Mouse (Mus musculus): ENCODE data around the gene Lsm7. TPM values are rescaled to one million over a fixed set of nuclear protein-coding genes. Genes with fewer than 3 reads are reported as not detected.

Lsm7 gene
- polyA plus RNA-seq, 1 experiment from 2014 or later: 375 TPM

DNA sequence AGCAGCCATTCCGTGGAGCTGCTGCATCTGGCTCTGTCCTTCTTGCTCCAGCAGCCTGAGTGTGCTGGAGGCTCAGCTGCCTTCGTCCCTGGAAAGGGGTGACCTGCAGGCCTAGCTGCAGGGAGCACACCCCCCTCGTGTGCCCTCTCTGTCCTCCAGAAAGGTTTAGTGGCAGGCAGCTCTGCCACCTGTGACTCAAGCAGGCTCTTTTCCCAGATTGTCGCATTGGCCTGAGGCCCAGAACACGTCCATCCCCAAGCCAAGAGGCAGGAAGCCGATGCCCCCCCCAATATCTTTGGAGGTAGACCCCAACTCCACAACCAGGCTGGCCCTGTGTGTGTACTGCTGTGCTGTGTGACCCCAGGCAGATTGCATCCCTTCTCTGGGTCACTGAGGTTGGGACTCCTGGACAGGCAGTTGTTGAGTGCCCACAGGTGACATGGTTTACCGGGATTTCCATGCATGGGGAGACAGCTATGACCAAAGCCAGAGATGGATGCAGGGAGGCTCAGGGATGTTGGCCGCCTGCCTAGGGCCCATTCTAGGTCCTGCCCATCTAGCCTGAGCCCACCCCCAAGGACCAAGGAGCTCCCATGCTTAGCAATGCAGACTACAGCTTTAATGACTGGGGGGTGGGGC is 9.8 kb downstream of the Lsm7 start:
- 59% methylated on average over 8 of the region's 8 CpGs for WGBS
- H3K4me2 ChIP-seq (ENCODE audit: low read depth, severe bottlenecking): no peak overlapping the region
- no peak overlapping the region; the same call in 1 of the 2 replicates for H3K9ac ChIP-seq (ENCODE audit: low read length)
- H3K4me1 ChIP-seq (ENCODE audit: control insufficient read depth, insufficient read depth, low read length): peaks cover 10% of the 10 kb centered on the region; the same call in 1 of the 2 replicates
- H3K4me3 ChIP-seq (ENCODE audit: low read depth, low read length): no peak overlapping the region
- no peak overlapping the region for H3K27ac ChIP-seq (replicated peaks; ENCODE audit: low read depth, low read length)
- H3K27me3 ChIP-seq (ENCODE audit: control insufficient read depth, insufficient read depth, low read length): peaks cover 37% of the 10 kb centered on the region
- no peak for ATAC-seq (ENCODE audit: insufficient number of reproducible peaks, low FRiP score, low TSS enrichment, low read depth)
- DNase-seq (ENCODE audit: low spot score): no peak
- H3K9me3 ChIP-seq (ENCODE audit: control insufficient read depth, low read length): no peaks in the 10 kb centered on the region
- H3K36me3 ChIP-seq (ENCODE audit: control insufficient read depth, insufficient read depth, low read length): no peaks in the 10 kb centered on the region

DNA sequence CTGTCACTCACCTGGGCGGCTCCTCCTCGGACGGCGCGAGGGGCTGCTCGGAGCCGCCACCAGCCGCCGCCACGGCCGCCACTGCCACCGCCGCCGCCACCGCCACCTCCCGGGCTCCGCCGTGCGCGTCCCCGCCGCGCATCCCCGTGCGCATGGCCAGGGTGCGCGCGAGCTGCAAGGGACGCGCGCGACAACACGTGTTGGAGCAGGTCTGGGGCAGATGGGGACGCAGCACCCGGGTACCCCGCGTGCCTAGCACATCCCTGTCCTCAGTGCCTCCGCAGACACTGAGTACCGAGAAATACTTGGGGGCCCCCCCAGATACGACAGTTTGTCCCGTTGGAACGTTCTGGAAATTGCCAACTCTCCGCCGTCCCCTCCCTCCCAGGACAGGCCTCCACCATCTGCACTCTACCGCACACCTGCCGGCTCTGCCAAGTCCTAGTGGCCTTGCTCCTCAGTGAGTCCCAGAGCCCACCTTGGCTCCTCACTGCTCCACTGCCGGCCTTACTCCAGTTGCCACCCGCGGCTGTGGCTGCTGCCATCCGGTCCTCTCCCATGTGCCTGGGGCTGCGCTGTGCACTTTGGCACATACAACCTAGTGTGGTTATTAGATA is 11.0 kb downstream of the Lsm7 start, which contains the start of gene Lingo3:
Gene Lingo3 (minus strand): TSS at position 109 of the 617 bp plus-strand sequence.
- Histone ChIP-seq H3K9me3 (ENCODE audit: control insufficient read depth, low read length) (no peaks in the 10 kb centered on the region), H3K4me2 (ENCODE audit: low read depth, severe bottlenecking) (peak within 1 kb of the TSS; percentile 75), H3K4me3 (ENCODE audit: low read depth, low read length) (peak within 1 kb of the TSS; percentile 31), H3K27ac (replicated peaks; ENCODE audit: low read depth, low read length) (no peak within 1 kb of the TSS), H3K4me1 (ENCODE audit: control insufficient read depth, insufficient read depth, low read length) (peaks cover 10% of the 10 kb centered on the region; the same call in 1 of the 2 replicates), H3K36me3 (ENCODE audit: control insufficient read depth, insufficient read depth, low read length) (no peaks in the 10 kb centered on the region), H3K27me3 (ENCODE audit: control insufficient read depth, insufficient read depth, low read length) (peaks cover 37% of the 10 kb centered on the region), H3K9ac (ENCODE audit: low read length) (peak within 1 kb of the TSS; percentile 50)
- DNase-seq (ENCODE audit: low spot score): no peak
- ATAC-seq (ENCODE audit: insufficient number of reproducible peaks, low FRiP score, low TSS enrichment, low read depth): no peak
- WGBS: 5% methylated on average over 37 of the region's 51 CpGs

DNA sequence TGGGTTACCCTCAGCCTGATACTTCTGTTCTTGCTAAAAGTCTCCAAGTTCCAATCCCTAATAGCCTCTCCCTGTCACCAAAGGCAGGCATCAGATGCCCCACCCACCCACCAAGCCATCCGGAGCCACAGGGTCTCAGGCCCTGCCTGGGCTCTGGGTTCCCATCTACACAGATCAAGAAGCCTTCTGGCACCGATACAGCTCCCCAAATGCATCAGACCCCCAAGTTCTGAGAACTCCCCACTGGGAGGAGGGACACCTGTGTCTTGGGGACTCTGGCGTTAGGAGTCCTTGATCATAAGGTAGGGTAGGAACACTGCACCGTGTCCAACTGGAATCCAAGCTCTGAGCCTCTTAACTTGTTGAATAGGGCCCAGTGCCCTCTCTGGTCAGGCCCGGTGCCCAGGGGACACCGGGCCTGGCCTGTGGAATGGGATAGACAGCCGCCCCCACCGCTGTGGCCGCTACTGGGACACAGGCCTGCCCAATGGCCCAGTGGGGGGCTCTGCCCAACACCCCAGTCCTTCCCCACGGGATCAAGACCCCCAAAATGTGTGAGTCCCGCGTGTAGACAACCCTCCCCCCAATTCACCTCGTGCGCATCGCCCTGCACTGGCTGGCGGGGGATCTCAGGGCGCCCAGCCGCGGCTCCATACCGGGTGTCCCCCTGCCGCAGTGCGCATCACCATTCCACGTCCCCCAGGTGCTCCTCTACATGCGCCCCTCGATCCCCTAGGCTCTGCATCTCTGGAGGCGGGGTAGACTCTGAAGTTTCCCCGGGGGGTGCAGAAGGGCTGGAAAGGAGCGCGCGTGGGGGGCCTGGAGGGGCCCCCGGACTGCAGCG is 11.7 kb downstream of the Lsm7 start:
- H3K27me3 ChIP-seq (ENCODE audit: control insufficient read depth, insufficient read depth, low read length): peaks cover 37% of the 10 kb centered on the region
- no peaks in the 10 kb centered on the region for H3K9me3 ChIP-seq (ENCODE audit: control insufficient read depth, low read length)
- no peak overlapping the region for H3K27ac ChIP-seq (replicated peaks; ENCODE audit: low read depth, low read length)
- peak overlapping the region; percentile 75 for H3K4me2 ChIP-seq (ENCODE audit: low read depth, severe bottlenecking)
- ATAC-seq (ENCODE audit: insufficient number of reproducible peaks, low FRiP score, low TSS enrichment, low read depth) (no peak), DNase-seq (ENCODE audit: low spot score) (no peak)
- H3K9ac ChIP-seq (ENCODE audit: low read length): peak overlapping the region; percentile 50
- H3K36me3 ChIP-seq (ENCODE audit: control insufficient read depth, insufficient read depth, low read length): no peaks in the 10 kb centered on the region
- peaks cover 10% of the 10 kb centered on the region; the same call in 1 of the 2 replicates for H3K4me1 ChIP-seq (ENCODE audit: control insufficient read depth, insufficient read depth, low read length)
- 12% methylated on average over 28 of the region's 32 CpGs for WGBS
- peak overlapping the region; percentile 31 for H3K4me3 ChIP-seq (ENCODE audit: low read depth, low read length)

DNA sequence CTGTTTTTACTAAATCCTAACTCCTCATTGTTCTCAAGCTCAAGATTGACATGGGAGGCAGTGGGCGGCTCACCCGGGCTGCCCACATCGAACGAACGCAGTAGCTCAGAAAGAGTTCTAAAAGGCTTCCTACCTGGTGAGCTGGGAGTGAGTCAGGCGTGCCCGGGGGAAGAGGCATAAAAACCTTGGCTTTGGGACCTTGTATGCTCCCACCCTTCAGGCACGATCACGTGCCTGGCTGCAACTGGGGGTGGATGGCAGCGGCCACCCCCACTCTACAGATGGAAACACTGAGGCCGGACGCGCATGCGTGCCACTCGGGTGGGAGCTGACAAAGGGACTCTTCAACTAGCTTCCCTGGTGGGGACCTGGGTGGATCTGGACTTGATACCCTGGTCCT is 12.7 kb downstream of the Lsm7 start:
- Histone ChIP-seq H3K9me3 (ENCODE audit: control insufficient read depth, low read length) (no peaks in the 10 kb centered on the region), H3K4me1 (ENCODE audit: control insufficient read depth, insufficient read depth, low read length) (peaks cover 10% of the 10 kb centered on the region; the same call in 1 of the 2 replicates), H3K9ac (ENCODE audit: low read length) (no peak overlapping the region), H3K36me3 (ENCODE audit: control insufficient read depth, insufficient read depth, low read length) (no peaks in the 10 kb centered on the region), H3K27me3 (ENCODE audit: control insufficient read depth, insufficient read depth, low read length) (peaks cover 37% of the 10 kb centered on the region), H3K27ac (replicated peaks; ENCODE audit: low read depth, low read length) (no peak overlapping the region), H3K4me2 (ENCODE audit: low read depth, severe bottlenecking) (no peak overlapping the region), H3K4me3 (ENCODE audit: low read depth, low read length) (no peak overlapping the region)
- WGBS: 87% methylated on average over 15 of the region's 15 CpGs
- no peak for ATAC-seq (ENCODE audit: insufficient number of reproducible peaks, low FRiP score, low TSS enrichment, low read depth)
- no peak for DNase-seq (ENCODE audit: low spot score)

DNA sequence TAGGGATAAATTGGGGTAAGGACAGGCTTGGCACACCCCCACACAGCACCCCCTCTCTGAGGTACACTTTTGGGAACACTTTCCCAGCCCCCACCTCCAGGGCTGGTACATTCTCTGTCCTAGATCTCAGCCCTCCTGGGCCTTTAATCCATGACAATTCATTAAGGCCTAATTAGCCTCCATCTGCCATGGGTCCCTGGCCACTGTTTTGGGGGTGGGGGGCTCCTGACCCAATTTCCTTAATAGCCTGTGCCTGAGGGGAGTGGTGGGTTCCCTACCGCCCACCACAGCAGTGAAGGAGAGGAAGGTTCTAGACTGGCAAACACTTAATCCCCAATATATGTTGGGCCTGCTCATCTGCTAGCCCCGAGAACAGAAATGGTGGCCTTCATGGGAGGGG is 13.3 kb downstream of the Lsm7 start:
- Histone ChIP-seq H3K27me3 (ENCODE audit: control insufficient read depth, insufficient read depth, low read length) (peaks cover 39% of the 10 kb centered on the region), H3K9ac (ENCODE audit: low read length) (no peak overlapping the region), H3K36me3 (ENCODE audit: control insufficient read depth, insufficient read depth, low read length) (no peaks in the 10 kb centered on the region), H3K4me3 (ENCODE audit: low read depth, low read length) (no peak overlapping the region), H3K4me1 (ENCODE audit: control insufficient read depth, insufficient read depth, low read length) (peaks cover 10% of the 10 kb centered on the region; the same call in 1 of the 2 replicates), H3K27ac (replicated peaks; ENCODE audit: low read depth, low read length) (no peak overlapping the region), H3K4me2 (ENCODE audit: low read depth, severe bottlenecking) (no peak overlapping the region), H3K9me3 (ENCODE audit: control insufficient read depth, low read length) (no peaks in the 10 kb centered on the region)
- no peak for ATAC-seq (ENCODE audit: insufficient number of reproducible peaks, low FRiP score, low TSS enrichment, low read depth)
- WGBS: 75% methylated on average over 2 of the region's 2 CpGs
- no peak for DNase-seq (ENCODE audit: low spot score)

DNA sequence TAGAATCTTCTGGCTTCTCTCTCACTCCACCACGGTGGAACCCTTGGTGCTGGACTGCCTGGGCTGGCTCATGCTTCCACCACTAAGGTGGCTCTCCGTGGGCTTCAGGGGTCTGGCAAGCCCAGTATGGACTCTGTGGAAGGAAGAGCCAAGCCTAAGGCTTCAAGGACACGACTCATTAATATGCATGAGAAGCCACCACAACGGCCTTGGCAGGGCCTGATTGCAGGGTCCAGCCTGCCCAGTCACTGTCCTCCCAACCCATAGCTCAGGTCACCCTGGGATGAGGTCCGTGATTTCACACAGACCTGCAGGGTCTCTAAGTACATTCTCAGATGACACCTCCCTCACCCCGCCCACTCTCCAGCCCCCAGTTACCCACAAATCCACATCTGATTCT is 15.2 kb downstream of the Lsm7 start:
- H3K27ac ChIP-seq (replicated peaks; ENCODE audit: low read depth, low read length): no peak overlapping the region
- H3K4me2 ChIP-seq (ENCODE audit: low read depth, severe bottlenecking): no peak overlapping the region
- H3K4me3 ChIP-seq (ENCODE audit: low read depth, low read length): no peak overlapping the region
- no peaks in the 10 kb centered on the region; the same call in 1 of the 2 replicates for H3K36me3 ChIP-seq (ENCODE audit: control insufficient read depth, insufficient read depth, low read length)
- DNase-seq (ENCODE audit: low spot score) (no peak), ATAC-seq (ENCODE audit: insufficient number of reproducible peaks, low FRiP score, low TSS enrichment, low read depth) (no peak)
- no peak overlapping the region for H3K9ac ChIP-seq (ENCODE audit: low read length)
- no peaks in the 10 kb centered on the region for H3K9me3 ChIP-seq (ENCODE audit: control insufficient read depth, low read length)
- peaks cover 10% of the 10 kb centered on the region; the same call in 1 of the 2 replicates for H3K4me1 ChIP-seq (ENCODE audit: control insufficient read depth, insufficient read depth, low read length)
- 64% methylated on average over 6 of the region's 6 CpGs for WGBS
- H3K27me3 ChIP-seq (ENCODE audit: control insufficient read depth, insufficient read depth, low read length): peaks cover 49% of the 10 kb centered on the region

DNA sequence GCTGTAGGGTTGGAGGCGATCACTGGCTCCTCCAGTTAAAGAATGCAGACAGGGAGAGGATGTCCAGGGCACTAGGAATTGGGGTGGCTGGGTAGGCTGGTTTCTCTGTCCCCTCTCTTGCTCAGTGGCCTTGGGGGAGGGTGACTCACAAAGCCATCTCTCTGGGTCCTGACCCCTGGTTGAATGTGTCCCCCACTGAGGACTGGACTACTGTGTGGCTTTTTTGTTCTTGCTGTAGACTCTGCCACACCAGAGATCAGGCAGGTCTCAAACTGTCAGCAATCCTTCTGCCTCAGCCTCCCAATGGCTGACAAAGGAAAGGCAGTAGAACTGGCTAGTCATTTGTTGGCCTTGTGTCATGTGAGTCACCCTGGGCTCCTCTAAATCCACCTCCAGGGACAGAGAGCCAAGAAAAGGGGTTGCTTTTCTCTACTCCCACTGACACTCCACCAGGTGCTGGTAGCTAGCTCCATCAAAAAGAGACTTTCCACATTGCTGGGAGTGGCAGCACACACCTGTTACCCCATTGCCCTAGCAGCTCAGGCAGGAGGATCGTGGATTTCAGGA is 16.6 kb downstream of the Lsm7 start:
- DNase-seq (ENCODE audit: low spot score) (no peak), ATAC-seq (ENCODE audit: insufficient number of reproducible peaks, low FRiP score, low TSS enrichment, low read depth) (no peak)
- H3K4me2 ChIP-seq (ENCODE audit: low read depth, severe bottlenecking): no peak overlapping the region
- 52% methylated on average over 2 of the region's 2 CpGs for WGBS
- H3K9me3 ChIP-seq (ENCODE audit: control insufficient read depth, low read length): no peaks in the 10 kb centered on the region
- H3K27me3 ChIP-seq (ENCODE audit: control insufficient read depth, insufficient read depth, low read length): peaks cover 48% of the 10 kb centered on the region
- H3K4me1 ChIP-seq (ENCODE audit: control insufficient read depth, insufficient read depth, low read length): peaks cover 2% of the 10 kb centered on the region; the same call in 1 of the 2 replicates
- H3K36me3 ChIP-seq (ENCODE audit: control insufficient read depth, insufficient read depth, low read length): no peaks in the 10 kb centered on the region; the same call in 1 of the 2 replicates
- H3K9ac ChIP-seq (ENCODE audit: low read length): no peak overlapping the region
- no peak overlapping the region for H3K4me3 ChIP-seq (ENCODE audit: low read depth, low read length)
- no peak overlapping the region for H3K27ac ChIP-seq (replicated peaks; ENCODE audit: low read depth, low read length)

DNA sequence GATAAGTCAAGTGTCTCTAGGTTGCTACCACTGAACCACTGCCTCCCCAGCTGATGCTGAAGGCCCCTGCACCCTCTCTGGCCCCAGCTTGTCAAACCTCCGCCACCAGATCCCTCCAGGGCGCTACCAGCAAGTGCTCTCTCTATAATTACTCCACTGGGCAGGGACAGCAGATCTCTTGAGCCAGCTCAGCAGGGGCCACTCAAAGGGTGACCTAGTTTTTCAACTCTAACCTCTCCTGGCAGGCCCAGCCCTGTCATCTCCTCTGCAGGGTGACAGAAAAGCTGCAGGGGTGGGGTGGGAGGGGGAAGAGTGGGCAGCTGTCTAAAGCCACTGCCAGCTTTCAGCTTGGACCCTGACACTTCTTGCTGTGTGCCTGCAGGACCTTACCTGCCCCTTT is 17.2 kb downstream of the Lsm7 start:
- H3K9me3 ChIP-seq (ENCODE audit: control insufficient read depth, low read length): no peaks in the 10 kb centered on the region
- no peak overlapping the region for H3K9ac ChIP-seq (ENCODE audit: low read length)
- 20% methylated on average over 2 of the region's 2 CpGs for WGBS
- H3K27ac ChIP-seq (replicated peaks; ENCODE audit: low read depth, low read length): no peak overlapping the region
- H3K4me3 ChIP-seq (ENCODE audit: low read depth, low read length): no peak overlapping the region
- no peak for ATAC-seq (ENCODE audit: insufficient number of reproducible peaks, low FRiP score, low TSS enrichment, low read depth)
- H3K4me1 ChIP-seq (ENCODE audit: control insufficient read depth, insufficient read depth, low read length): no peaks in the 10 kb centered on the region
- no peak for DNase-seq (ENCODE audit: low spot score)
- no peaks in the 10 kb centered on the region; the same call in 1 of the 2 replicates for H3K36me3 ChIP-seq (ENCODE audit: control insufficient read depth, insufficient read depth, low read length)
- H3K4me2 ChIP-seq (ENCODE audit: low read depth, severe bottlenecking): no peak overlapping the region
- peaks cover 46% of the 10 kb centered on the region for H3K27me3 ChIP-seq (ENCODE audit: control insufficient read depth, insufficient read depth, low read length)
